Mouse (Mus musculus): ENCODE data around the gene St3gal3. TPM values are rescaled to one million over a fixed set of nuclear protein-coding genes. Genes with fewer than 3 reads are reported as not detected.
A peak's percentile ranks its signal among the peaks of the same experiment; 100 is the strongest.

The St3gal3 gene
- polyA plus RNA-seq, 1 experiment from 2014 or later = 13.6 TPM

DNA sequence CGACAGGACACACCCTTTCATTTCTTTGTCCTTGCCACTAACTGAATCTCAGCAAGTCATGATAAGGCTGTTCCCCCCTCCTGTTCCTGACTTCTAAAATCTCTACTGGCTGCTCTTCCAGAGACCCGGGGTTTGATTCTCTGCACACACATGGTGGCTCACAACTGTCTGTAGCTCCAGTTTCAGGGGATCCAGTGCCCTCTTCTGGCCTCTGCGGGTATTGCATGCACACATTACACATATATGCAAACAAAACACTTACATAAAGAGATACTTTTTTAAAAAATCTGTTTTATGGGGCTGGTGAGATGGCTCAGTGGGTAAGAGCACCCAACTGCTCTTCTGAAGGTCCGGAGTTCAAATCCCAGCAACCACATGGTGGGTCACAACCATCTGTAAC, 60.5 kb downstream of the St3gal3 start:
- H3K36me3 ChIP-seq (ENCODE audit: control insufficient read depth, insufficient read depth, low read length) = no peaks in the 10 kb centered on the region
- peaks cover 2% of the 10 kb centered on the region; the same call in 1 of the 2 replicates for H3K9me3 ChIP-seq (ENCODE audit: control insufficient read depth, low read length)
- H3K27ac ChIP-seq (ENCODE audit: low read depth, low read length) = no peak overlapping the region
- H3K27me3 ChIP-seq (replicated peaks; ENCODE audit: control insufficient read depth, insufficient read depth, low read length) = no peaks in the 10 kb centered on the region
- H3K4me3 ChIP-seq (ENCODE audit: low read length) = no peak overlapping the region
- 93% methylated on average over 4 of the region's 4 CpGs for WGBS
- ATAC-seq = no peak
- no peak overlapping the region for H3K9ac ChIP-seq (ENCODE audit: low read depth, low read length)
- no peak overlapping the region for H3K4me2 ChIP-seq (ENCODE audit: low read length)
- H3K4me1 ChIP-seq (ENCODE audit: control insufficient read depth, insufficient read depth, low read depth, low read length) = no peaks in the 10 kb centered on the region; the same call in 1 of the 2 replicates

DNA sequence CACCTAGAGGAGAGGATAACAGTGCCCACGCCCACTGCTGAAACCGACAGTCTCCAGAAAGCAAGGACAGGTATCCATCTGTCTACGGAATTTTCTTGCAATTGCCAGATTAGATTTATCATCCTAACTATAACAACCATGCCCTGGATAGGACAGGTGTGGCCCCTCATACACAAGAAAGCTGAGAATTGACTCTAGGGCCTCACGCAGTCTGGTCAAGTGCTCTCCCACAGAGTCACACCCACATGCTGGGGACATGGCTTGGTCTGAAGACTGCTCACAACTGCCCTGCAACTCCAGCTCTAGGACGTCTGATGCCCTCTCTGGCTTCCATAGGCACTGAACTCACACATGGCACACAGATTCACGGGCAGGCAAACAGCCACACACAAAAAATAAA, 61.6 kb downstream of the St3gal3 start:
- no peaks in the 10 kb centered on the region for H3K36me3 ChIP-seq (ENCODE audit: control insufficient read depth, insufficient read depth, low read length)
- no peak overlapping the region for H3K4me2 ChIP-seq (ENCODE audit: low read length)
- H3K9ac ChIP-seq (ENCODE audit: low read depth, low read length) = no peak overlapping the region
- 91% methylated on average over 6 of the region's 6 CpGs for WGBS
- H3K27ac ChIP-seq (ENCODE audit: low read depth, low read length) = no peak overlapping the region
- ATAC-seq = no peak
- no peak overlapping the region for H3K4me3 ChIP-seq (ENCODE audit: low read length)
- H3K27me3 ChIP-seq (replicated peaks; ENCODE audit: control insufficient read depth, insufficient read depth, low read length) = no peaks in the 10 kb centered on the region
- H3K9me3 ChIP-seq (ENCODE audit: control insufficient read depth, low read length) = peaks cover 2% of the 10 kb centered on the region; the same call in 1 of the 2 replicates
- H3K4me1 ChIP-seq (ENCODE audit: control insufficient read depth, insufficient read depth, low read depth, low read length) = no peaks in the 10 kb centered on the region; the same call in 1 of the 2 replicates

DNA sequence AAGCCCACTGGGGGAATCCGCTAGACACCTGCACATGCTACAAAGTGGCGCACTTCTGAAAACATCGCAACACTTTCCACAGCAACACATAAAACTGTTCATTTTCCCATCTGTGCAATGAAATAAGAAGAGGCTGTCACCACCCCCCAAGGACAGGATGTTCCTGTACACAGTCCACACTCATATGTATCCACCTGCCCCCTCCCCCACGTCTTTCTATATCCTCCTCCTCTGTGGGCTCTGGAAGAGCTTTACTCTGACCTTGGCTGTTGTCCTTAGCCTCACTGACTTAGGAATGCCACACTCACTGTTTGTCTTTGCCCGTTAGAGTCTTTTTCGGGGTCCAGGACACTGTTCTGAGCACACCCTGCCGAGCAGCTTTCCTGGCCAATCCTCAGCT, 62.8 kb downstream of the St3gal3 start:
- peaks cover 2% of the 10 kb centered on the region; the same call in 1 of the 2 replicates for H3K9me3 ChIP-seq (ENCODE audit: control insufficient read depth, low read length)
- H3K9ac ChIP-seq (ENCODE audit: low read depth, low read length) = no peak overlapping the region
- no peak for ATAC-seq
- no peak overlapping the region for H3K4me3 ChIP-seq (ENCODE audit: low read length)
- H3K4me2 ChIP-seq (ENCODE audit: low read length) = no peak overlapping the region
- H3K4me1 ChIP-seq (ENCODE audit: control insufficient read depth, insufficient read depth, low read depth, low read length) = no peaks in the 10 kb centered on the region; the same call in 1 of the 2 replicates
- H3K36me3 ChIP-seq (ENCODE audit: control insufficient read depth, insufficient read depth, low read length) = no peaks in the 10 kb centered on the region
- no peak overlapping the region for H3K27ac ChIP-seq (ENCODE audit: low read depth, low read length)
- 79% methylated on average over 7 of the region's 7 CpGs for WGBS
- no peaks in the 10 kb centered on the region for H3K27me3 ChIP-seq (replicated peaks; ENCODE audit: control insufficient read depth, insufficient read depth, low read length)

DNA sequence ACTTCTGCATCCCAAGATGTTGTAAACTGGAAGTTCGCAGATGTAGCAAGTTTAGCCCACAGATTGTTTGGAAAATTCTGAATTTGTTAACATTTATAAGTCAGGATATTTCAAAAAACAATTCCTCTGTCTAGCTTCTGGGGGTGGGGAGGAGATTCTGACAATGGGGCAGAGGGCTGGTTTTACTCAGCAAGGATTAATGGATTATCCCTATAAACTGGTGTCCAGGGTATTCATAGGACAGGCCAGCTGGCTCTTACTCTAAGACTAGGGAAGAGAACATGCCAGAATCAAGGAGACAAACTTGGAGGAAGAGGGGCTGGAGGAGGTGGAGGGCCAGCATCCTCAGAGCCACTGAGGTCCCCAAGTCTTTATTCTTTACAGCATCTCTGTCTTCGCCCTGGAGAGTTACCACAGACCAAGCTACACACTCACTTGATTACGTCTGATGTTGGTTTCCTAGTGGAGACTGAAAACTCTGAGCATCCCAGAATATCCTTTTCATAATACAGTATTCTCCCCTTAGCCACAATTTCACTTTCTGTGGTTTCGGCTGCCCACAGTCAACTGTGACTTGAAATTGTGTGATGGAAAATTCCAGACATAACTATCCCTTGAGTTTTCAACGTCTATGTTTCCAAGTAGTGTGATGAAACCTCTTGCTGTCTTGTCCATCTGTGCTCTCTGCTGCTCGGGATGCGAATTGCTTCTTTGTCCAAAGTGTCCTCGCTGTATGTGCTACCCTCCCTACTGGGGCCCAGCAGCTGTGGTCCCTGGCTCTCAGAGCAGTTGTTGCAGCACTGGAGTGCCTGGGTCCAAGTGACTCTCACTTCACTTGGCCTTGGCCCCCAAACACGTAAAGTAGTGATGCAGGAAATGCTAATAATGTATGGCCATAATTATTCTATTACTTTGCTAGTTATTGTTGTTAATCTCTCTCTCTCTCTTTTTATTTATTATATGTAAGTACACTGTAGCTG, 64.2 kb downstream of the St3gal3 start:
- H3K36me3 ChIP-seq (ENCODE audit: control insufficient read depth, insufficient read depth, low read length) = no peaks in the 10 kb centered on the region
- no peak overlapping the region for H3K27ac ChIP-seq (ENCODE audit: low read depth, low read length)
- H3K9me3 ChIP-seq (ENCODE audit: control insufficient read depth, low read length) = peaks cover 2% of the 10 kb centered on the region; the same call in 1 of the 2 replicates
- H3K4me3 ChIP-seq (ENCODE audit: low read length) = no peak overlapping the region
- no peaks in the 10 kb centered on the region; the same call in 1 of the 2 replicates for H3K4me1 ChIP-seq (ENCODE audit: control insufficient read depth, insufficient read depth, low read depth, low read length)
- H3K9ac ChIP-seq (ENCODE audit: low read depth, low read length) = no peak overlapping the region
- ATAC-seq = no peak
- WGBS = 88% methylated on average over 9 of the region's 9 CpGs
- H3K27me3 ChIP-seq (replicated peaks; ENCODE audit: control insufficient read depth, insufficient read depth, low read length) = no peaks in the 10 kb centered on the region
- no peak overlapping the region for H3K4me2 ChIP-seq (ENCODE audit: low read length)

DNA sequence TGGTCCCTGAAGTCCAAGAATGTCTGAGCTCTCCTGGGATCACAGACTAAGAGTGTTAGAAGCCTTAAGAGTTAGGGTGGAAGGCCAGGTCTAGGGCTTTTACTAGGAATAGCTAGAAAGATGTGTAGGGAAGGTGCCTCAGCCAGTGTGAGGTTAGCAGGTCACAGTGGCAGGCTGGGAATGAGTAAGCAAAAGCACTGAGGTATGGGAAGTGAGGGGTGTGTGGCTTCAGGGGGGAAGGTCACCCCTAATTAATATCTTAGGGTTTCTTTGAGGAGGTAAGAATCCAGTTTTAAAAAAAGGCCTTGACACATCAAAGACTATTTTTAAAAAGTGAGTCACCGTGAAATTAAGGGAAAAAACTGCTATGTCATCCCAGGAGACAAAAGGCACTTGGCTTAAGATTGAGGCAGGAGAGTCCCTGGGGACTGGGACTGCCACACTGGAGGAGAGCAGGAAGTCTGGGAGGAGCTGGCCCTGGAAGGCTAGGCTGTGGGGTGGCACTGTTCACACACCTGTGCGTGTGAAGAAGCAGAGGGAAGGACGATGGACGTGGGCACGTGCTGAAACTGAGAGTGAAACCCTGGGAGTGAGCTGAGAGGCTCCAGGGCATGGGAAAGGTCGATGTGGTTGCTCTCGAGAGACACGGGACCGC, 72.8 kb downstream of the St3gal3 start:
- H3K4me3 ChIP-seq (ENCODE audit: low read length) = no peak overlapping the region
- ATAC-seq = no peak
- H3K4me2 ChIP-seq (ENCODE audit: low read length) = no peak overlapping the region
- H3K27ac ChIP-seq (ENCODE audit: low read depth, low read length) = no peak overlapping the region
- no peaks in the 10 kb centered on the region; the same call in 1 of the 2 replicates for H3K4me1 ChIP-seq (ENCODE audit: control insufficient read depth, insufficient read depth, low read depth, low read length)
- no peaks in the 10 kb centered on the region for H3K27me3 ChIP-seq (replicated peaks; ENCODE audit: control insufficient read depth, insufficient read depth, low read length)
- H3K9me3 ChIP-seq (ENCODE audit: control insufficient read depth, low read length) = no peaks in the 10 kb centered on the region
- no peaks in the 10 kb centered on the region for H3K36me3 ChIP-seq (ENCODE audit: control insufficient read depth, insufficient read depth, low read length)
- no peak overlapping the region for H3K9ac ChIP-seq (ENCODE audit: low read depth, low read length)
- 63% methylated on average over 9 of the region's 9 CpGs for WGBS

DNA sequence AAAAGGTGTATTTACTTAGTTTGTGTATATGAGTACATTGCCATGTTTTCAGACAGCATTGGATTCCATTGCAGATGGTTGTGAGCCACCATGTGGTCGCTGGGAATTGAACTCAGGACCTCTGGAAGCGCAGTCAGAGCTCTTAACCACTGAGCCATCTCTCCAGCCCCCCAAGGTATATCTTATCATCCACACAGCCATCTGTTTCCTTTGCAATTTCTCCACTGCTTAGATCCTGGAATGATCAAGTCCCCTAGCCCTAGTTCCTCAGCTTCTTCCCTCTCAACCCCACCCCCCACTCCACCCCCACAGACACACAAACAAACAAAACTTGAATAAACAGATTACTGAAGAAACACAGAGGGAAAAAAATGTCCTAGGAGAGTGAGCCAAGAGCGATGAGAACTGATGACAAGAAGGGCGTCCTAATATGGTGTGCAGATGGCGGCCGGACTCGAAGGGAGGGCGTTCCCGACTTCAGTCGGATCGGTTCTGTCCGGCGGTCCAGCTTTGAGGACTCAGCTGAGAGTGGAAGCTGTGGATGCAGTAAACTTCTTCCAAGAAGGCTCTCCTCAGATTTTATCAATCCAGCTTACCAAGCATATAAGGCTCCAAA, 73.7 kb downstream of the St3gal3 start:
- no peaks in the 10 kb centered on the region; the same call in 1 of the 2 replicates for H3K4me1 ChIP-seq (ENCODE audit: control insufficient read depth, insufficient read depth, low read depth, low read length)
- no peak for ATAC-seq
- H3K27ac ChIP-seq (ENCODE audit: low read depth, low read length) = no peak overlapping the region
- H3K9me3 ChIP-seq (ENCODE audit: control insufficient read depth, low read length) = no peaks in the 10 kb centered on the region
- no peaks in the 10 kb centered on the region for H3K27me3 ChIP-seq (replicated peaks; ENCODE audit: control insufficient read depth, insufficient read depth, low read length)
- no peaks in the 10 kb centered on the region for H3K36me3 ChIP-seq (ENCODE audit: control insufficient read depth, insufficient read depth, low read length)
- no peak overlapping the region for H3K4me3 ChIP-seq (ENCODE audit: low read length)
- H3K9ac ChIP-seq (ENCODE audit: low read depth, low read length) = no peak overlapping the region
- no peak overlapping the region for H3K4me2 ChIP-seq (ENCODE audit: low read length)
- 93% methylated on average over 13 of the region's 13 CpGs for WGBS

DNA sequence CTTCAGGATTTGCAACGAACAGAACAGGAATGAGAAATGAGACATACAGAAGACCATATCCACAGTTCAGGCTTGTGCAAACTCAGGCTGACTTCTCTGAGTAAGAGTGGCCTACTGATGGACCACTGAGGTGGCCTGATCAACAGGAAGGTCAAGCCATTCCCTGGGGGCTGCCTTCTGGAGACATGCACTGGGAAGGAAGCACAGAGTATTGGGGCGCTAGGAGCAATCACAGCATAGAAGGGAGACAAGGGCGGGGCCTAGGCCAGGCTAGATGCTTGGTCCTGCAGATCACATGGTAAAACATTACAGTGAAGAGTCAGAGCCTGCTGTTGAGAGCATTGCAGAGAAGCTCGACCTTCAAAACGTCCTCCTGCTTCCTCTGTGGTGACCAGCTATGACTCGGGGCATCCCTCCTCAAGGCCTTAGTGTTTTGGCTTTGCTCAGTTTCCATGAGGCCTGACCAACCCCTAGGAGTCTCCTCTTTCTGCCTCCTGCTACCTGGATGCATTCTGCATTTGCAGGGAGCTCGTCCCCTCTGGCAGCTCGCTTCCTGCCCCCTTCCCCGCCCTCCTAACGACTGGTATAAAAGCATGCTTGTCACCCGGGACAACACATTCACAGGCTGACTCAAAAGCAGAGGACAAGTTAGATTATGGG, 74.8 kb downstream of the St3gal3 start:
- 61% methylated on average over 11 of the region's 11 CpGs for WGBS
- no peaks in the 10 kb centered on the region for H3K9me3 ChIP-seq (ENCODE audit: control insufficient read depth, low read length)
- H3K9ac ChIP-seq (ENCODE audit: low read depth, low read length) = no peak overlapping the region
- no peak overlapping the region for H3K4me2 ChIP-seq (ENCODE audit: low read length)
- H3K4me3 ChIP-seq (ENCODE audit: low read length) = no peak overlapping the region
- 0 out of 2 replicates have a peak, but pooled peaks have one; percentile 27 for ATAC-seq
- no peak overlapping the region for H3K27ac ChIP-seq (ENCODE audit: low read depth, low read length)
- no peaks in the 10 kb centered on the region; the same call in 1 of the 2 replicates for H3K4me1 ChIP-seq (ENCODE audit: control insufficient read depth, insufficient read depth, low read depth, low read length)
- no peaks in the 10 kb centered on the region for H3K36me3 ChIP-seq (ENCODE audit: control insufficient read depth, insufficient read depth, low read length)
- H3K27me3 ChIP-seq (replicated peaks; ENCODE audit: control insufficient read depth, insufficient read depth, low read length) = no peaks in the 10 kb centered on the region

DNA sequence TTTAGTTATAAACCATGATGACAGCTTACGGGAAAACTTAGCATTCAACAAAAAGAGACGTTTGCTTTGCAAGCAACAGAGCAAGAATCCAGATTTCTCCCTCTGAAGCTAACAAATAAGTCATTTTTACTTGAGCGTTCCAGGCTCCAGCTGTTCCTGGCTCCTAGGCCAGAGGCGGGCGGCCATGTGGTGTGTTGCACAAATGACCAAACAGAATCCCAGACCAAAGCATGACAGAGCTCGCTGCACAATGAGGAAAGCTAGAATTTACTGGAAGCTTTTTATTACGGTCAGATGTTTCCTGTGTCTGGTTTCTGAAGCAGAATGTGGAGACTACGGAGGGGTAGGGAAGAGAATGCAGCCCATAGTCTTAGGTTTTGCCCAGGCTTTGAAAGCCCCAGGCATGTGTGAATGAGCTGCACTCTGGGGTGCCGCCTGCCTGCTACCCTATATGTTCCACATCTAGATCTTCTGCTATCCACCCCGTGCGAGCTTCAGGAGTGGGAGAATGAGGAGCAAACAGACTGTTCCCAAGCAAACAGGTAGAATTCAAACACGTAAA, 76.5 kb downstream of the St3gal3 start:
- Histone ChIP-seq H3K27me3 (replicated peaks; ENCODE audit: control insufficient read depth, insufficient read depth, low read length) (no peaks in the 10 kb centered on the region), H3K4me3 (ENCODE audit: low read length) (no peak overlapping the region), H3K36me3 (ENCODE audit: control insufficient read depth, insufficient read depth, low read length) (no peaks in the 10 kb centered on the region), H3K4me1 (ENCODE audit: control insufficient read depth, insufficient read depth, low read depth, low read length) (no peaks in the 10 kb centered on the region; the same call in 1 of the 2 replicates), H3K9me3 (ENCODE audit: control insufficient read depth, low read length) (no peaks in the 10 kb centered on the region), H3K9ac (ENCODE audit: low read depth, low read length) (peak overlapping the region; percentile 31), H3K4me2 (ENCODE audit: low read length) (no peak overlapping the region), H3K27ac (ENCODE audit: low read depth, low read length) (no peak overlapping the region)
- 59% methylated on average over 12 of the region's 12 CpGs for WGBS
- ATAC-seq = no peak

Data from hindbrain, embryonic 16.5 days (tissue).